Mouse (Mus musculus): ENCODE measurements around the gene Ajap1.

Ajap1 gene

GRCm38 (mm10) chr4:153357539-153358242, 124.9 kb downstream of the Ajap1 start:
- no peak for DNase-seq (ENCODE audit: low spot score in 2 of 2)

DNA sequence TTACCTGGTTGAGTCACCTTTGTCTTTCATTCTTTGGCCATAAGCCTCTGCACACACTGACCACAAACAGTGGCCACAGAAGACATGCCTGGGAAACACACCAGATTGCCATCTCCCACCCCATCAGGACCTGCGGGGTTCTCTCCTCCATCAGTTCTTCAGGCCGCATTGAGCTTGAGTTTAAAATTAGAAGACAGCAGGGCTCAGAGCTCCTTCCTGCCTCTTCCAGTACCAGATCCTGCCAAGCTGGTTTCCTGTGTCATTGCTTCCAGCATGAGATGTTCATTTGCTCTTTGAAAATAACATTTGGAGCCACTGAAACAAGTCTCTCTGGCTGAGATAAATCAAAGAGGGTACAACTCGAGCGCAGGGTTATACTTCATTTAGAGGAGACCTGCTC, 126.4 kb downstream of the Ajap1 start:
- no peak for DNase-seq (ENCODE audit: low spot score in 2 of 2)

DNA sequence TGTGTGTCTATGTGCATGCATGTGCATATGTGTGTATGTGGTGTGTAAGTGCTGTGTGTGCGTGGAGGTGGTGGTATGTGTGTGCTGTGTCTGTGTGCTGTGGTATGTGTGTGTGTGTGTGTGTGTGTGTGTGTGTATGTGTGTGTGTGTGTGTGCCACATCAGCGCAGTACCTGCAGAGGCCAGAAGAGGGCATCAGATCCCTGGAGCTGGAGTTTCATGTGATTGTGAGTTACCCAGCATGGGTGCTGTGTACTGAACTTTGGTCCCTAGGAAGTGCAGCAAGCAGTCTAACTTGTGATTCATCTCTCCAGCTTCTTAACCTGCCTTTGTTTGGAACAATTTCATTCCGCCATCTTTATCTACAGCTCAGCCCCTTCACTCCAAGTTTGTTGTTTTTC, 137.6 kb downstream of the Ajap1 start:
- no peak for DNase-seq (ENCODE audit: low spot score in 2 of 2)

DNA sequence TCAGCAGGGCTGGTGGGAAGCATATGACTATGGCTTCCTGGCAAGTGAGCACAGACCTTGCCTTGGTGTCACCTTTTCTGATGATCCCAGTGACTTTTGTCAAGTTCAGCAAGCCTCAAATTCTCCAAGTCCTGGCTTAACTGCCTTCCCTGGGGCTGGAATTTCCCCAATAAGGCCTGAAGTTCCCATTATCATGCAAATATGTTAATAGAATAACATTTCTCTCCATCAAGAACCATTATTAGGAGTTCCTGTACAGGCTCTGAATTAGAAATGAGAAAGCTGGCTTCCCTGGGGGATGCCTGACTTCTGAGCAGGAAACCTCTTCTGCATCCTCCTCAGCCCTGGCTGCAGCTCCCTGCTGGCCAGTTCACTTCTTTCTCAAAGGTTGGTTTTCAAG, 141.7 kb downstream of the Ajap1 start:
- no peak for DNase-seq (ENCODE audit: low spot score in 2 of 2)

DNA sequence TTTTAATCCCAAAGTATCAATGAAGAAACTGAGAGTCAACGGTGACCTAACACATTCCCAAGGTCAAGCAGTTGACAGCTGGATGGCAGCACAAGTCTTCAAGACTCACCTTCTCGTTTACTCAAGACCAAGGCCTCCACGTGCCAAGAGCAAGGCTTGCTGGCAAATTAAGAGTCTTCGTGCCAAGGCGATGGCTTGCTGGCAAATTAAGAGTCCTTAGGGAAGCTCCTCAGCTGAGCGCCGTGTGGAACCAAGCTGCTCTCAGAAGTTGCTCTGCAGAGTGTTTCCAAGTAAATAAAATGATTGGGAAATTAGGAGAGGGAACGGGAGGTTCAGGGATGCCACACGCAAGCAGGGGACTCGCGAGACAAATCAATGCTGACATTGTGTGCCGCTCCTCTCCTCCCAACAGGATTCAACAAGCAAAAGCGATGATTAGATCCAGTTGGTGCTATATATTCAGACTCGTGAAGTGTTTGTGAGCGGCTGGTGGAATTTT, 147.3 kb downstream of the Ajap1 start:
- DNase-seq (ENCODE audit: low spot score in 2 of 2), result no peak

- peak in 1 of 2 experiments; percentile 26 for DNase-seq (ENCODE audit: low spot score in 2 of 2)
Observed at GRCm38 (mm10) chr4:153327809-153328208, 154.8 kb downstream of the Ajap1 start.
